Mouse (Mus musculus): ENCODE data around the gene Actl6a.
"Not testable (repeated sequence)": the region's sequence is repeated elsewhere in the genome, so short reads cannot be mapped to it uniquely, and the experiment has no call there.

Actl6a gene

DNA sequence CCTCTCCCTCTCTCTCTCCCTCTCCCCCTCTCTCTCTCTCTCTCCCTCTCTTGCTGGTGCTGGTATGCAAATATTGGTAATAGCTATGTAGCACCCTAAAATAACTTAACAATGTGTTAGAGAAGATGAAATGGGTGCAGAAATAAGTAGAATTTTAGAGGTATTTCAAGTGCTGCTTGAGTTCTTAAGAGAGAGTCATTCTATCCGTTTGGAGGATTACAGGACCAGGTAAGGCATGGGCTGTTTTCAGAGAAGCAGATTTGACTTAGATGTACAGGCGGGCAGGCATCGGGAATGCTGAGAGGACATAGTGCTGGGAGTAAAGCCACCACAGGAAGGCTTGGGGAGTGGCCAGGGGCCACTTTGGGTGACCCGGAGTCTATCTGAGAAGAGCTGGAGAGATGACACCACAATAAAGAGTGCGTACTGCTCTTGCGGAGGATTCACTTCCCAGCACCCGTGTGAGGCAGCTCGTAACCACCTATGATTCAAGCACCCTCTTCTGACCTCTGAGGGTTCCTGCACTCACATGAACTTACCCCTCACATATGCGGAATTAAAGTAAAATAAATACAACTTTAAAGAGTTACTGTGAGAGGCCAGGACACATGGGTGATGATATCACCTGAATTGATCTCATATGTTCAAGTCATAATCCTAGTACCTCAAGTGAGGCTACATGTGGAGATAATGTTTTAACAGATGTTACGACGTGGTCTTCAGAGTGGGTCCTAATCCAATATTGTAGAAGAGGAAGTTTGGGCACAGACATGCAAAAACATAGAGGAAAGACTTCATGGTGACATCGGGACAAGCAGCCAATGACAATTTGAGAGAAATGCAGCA is 11.1 kb upstream of the Actl6a start:
- DNase-seq (ENCODE audit: low spot score): no peak

DNA sequence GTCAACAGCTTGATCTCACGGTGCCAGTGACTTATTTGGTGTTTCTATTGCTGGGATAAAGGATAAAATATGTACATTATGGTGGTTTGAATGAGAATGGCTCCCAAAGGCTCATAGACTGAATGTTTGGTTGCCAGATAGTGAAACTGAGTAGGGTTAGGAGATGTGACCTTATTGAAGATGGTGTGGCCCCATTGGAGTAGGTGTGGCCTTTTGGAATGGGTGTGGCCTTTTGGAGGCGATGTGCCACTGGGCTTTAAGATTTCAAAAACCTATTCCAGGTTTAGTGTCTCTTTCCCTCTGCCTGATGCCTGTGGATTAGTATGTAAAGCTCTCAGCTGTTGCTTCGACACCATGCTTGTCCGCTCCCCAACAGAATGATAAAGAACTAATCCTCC is 10.5 kb upstream of the Actl6a start:
- no peak for DNase-seq (ENCODE audit: low spot score)

DNA sequence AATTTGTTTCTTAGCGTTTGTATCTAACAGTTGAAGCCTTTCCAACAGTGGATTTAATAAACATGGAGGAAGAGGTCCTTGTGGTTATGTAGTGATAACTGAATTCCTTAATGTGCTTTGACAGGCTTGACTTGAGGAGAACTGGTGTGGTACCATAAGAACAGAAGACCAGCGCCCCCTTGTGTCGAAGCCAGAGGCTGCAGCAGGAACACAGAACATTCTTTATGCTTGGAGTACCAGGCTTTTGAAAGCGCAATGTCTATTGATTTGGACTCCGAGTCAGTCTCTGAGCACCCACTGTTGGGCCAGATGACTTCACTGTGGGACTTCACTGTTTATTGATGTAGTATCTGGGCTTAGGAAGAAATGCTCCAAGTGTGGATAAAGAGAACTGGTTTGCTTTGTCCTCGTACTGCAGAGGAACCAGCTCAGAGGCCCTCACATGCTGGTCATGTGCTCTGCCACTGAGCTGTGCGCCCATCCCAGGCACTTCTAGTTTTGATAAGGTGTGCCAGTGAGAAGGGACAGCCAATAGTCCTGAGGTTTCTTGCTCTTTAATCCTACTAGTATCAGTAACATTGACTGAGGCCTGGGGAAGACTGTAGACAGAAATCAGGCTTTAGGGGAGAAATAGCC is 7.8 kb upstream of the Actl6a start:
- DNase-seq (ENCODE audit: low spot score): peak; percentile 99

DNA sequence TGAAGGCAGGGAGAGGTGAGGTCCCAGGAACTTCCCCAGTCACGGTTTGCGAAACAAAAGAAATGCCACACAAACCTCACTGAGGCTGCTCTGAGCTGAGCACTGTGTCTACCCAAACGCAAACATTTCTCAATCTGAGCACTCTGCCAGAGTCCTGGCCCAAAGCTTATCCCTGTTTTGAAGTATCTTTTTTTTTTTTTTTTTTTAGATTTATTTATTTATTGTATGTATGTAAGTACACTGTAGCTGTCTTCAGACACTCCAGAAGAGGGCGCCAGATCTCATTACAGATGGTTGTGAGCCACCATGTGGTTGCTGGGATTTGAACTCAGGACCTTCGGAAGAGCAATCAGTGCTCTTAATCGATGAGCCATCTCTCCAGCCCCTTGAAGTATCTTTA is 2.1 kb upstream of the Actl6a start:
- not testable (repeated sequence) for DNase-seq (ENCODE audit: low spot score)

DNA sequence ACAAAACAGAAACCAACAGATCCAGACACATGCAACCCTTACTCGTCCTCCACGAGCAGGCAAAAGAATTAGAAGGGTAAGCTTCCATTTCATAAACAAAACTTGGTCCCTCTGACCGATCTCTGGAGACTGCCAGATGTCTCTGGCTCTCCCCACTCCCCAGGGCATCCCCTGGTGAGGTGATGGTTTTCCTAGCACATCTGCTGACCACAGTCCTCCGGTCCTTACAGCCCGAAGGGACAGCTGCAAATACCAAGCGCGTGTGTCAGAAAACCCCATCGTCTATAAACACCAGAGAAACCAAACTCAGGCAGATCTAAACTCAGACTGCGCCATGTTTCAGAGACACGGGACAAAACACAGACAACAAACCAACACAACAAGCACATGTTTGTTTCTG is 1.5 kb upstream of the Actl6a start:
- DNase-seq (ENCODE audit: low spot score): not testable (repeated sequence)

DNA sequence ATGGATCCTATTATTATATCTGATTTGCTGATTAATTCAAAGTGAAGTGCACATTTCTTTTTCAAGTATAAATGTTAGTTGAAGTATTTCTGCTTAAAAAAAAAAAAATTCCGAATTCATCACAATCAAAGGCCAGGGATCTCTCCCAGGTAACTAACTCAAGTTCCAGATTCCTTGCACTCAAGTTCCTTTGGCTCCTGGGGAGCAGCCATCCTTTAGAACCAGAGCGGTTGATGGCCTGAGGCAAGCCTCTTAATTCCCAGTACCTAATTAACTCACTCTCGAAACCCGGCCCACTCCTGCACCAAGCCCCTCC is 1.9 kb downstream of the Actl6a start:
- no peak for DNase-seq (ENCODE audit: low spot score)

DNA sequence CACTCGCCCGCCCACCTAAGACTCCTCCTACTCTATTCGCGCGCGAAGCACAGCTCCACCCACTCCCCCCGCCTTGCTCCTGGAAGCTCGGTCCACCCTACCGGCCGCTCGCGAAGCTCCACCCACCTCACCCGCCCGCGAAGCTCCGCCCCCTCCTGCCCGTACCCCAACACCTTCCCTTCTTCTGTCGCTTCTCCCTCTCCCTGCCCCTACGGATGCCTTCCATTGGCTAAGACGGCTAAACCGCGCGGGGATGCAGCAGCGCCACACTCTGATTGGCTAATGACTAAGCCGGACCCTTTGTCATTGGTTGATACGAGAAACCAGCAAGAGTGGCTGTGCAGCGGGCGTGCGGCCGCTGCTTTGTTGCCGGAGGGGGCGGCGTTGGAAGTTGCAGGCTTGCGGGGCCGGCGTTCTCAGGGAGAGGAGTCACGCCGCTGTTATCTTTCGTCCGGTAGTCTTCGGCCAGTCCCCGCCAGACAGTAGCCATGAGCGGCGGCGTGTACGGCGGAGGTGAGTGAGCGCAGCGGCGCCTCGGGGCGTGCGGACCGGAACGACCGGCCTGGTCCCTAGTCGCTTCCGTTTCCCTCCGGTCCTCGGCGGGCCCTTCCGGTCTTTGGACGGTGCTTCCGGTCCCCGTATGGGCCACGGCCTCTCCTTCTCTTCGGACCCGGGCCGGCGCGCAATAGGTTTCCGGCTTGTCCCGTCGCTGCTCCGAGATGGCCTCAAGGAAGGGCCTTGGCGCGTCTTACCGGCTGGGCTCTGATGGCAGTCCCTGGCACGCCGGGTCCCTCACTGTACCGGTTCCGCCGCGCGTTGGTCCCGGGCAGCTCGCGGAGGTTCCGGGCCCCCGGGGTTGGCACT is 2.5 kb downstream of the Actl6a start:
- DNase-seq (ENCODE audit: low spot score): peak; percentile 96

DNA sequence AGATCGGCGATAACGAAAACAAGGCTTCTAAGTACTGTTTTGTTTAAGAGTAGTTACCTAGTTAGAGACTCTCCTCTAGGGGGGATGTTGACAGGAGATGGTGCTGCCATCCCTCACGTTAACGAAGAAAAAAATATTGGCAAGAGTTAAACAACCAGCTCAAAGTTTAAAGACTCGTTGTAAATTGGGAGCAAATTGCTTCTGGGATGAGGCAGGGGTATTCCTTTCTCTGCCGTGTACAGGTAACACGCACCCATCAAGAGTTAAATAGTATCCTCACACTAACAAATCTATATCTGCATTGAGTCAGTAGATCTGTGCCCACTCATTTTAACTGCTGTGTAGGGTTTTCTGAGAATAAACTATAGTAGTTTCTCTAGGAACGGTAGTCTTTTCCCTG is 3.3 kb downstream of the Actl6a start:
- no peak for DNase-seq (ENCODE audit: low spot score)

DNA sequence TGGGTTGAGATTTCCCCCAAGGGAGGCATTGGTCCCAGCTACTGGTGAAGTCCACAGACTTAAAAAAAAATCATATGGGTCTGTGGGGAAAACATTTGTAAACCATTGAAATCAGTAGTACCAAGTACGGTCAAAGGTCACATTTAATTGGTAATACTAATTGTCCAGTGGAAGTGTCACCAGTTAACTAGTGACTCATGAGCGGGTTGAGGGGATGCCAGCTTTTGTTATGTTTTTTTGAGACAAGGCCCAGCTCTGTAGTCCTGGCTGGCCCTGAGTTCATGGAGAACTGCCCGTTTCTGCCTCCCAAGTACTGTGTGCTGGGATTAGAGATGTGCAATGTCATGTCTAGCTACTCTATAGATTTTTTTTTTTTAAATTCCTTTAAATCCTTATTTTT is 7.6 kb downstream of the Actl6a start:
- DNase-seq (ENCODE audit: low spot score): no peak

DNA sequence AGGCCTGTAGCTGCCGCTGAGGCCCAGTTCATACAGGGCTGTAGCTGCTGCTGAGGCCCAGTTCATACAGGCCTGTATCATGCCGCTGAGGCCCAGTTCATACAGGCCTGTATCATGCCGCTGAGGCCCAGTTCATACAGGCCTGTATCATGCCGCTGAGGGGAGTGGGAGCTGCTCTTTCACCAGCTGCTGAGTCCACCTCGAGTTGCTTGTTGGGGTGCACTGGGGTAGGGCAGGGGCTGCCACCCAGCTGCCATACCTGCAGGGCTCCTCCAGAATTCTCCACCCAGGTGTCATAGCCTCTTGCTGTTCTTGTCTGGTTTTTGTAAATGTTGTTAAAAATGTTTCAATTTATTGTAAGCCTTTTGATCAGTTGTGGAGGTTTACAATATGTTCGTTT is 11.3 kb downstream of the Actl6a start:
- DNase-seq (ENCODE audit: low spot score): not testable (repeated sequence)

DNA sequence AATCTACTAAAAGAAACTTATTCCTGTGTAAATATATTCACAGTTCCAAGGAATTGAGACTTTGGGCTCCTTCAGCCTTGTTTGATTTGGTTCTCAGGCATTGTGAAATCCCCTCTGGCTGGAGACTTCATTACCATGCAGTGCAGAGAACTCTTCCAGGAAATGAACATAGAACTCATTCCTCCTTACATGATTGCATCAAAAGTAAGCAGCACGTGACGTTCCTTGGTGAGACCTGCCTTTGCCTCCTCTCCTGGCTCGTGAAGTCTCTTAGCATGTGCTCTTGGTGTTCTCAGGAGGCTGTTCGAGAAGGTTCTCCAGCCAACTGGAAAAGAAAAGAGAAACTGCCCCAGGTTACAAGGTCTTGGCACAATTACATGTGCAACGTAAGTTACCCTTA is 12.2 kb downstream of the Actl6a start:
- DNase-seq (ENCODE audit: low spot score): no peak

DNA sequence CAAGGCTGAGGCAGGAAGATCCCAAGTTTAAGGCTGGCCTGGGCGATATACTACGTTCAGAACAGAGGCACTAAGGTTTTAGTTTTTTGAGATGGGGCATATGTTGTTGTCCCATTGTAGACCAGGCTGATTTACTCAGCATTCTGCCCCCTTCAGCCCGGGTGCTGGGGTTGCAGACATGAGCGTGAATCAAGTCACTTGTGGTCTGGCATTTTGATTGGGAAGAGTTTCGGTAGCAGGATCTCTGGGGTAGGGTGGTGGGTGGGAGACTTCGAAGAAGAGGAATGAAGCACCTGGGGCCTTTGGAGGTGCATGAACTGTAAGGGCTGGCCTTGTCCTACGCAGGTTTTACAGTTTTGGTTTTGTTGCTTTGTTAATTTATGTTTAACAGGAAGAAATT is 18.1 kb downstream of the Actl6a start:
- no peak for DNase-seq (ENCODE audit: low spot score)

DNA sequence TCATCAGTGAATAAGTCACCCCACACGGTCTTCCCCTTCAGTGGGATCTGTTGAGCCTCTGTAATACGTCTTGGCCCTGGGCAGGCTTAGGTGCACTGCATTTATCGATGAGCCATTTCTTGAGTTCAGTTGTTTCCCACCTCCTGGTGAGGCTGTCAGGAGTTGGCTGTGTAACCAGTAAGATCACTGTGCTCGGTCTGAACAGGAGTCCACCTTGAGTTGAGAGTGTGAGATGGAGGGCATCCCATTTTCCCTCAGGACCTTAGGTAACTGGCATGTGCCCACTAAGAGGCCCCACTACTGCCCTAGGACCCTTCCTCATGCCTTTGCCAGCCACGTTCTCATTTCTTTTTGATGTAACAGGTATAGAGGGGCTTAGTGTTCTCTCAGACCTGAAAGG is 19.9 kb downstream of the Actl6a start:
- no peak for DNase-seq (ENCODE audit: low spot score)

DNA sequence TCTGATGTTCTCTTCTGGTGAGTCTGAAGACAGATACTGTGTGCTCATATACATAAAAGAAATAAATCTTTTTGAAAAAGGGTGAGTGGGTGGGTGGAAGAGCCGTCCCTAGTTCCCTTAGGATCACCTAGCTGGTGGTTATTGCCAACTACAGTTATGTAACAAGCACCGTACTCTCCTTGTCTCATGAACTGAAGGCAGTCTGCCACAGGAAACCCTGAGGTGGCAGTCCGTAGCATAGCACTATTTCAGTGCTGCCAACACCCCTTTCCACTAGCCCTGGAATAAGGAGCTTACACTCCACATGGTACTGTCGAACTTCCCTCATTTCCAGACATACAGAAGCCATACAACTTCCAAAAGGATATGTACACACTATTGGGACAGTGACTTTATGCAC is 21.8 kb downstream of the Actl6a start:
- no peak for DNase-seq (ENCODE audit: low spot score)

DNA sequence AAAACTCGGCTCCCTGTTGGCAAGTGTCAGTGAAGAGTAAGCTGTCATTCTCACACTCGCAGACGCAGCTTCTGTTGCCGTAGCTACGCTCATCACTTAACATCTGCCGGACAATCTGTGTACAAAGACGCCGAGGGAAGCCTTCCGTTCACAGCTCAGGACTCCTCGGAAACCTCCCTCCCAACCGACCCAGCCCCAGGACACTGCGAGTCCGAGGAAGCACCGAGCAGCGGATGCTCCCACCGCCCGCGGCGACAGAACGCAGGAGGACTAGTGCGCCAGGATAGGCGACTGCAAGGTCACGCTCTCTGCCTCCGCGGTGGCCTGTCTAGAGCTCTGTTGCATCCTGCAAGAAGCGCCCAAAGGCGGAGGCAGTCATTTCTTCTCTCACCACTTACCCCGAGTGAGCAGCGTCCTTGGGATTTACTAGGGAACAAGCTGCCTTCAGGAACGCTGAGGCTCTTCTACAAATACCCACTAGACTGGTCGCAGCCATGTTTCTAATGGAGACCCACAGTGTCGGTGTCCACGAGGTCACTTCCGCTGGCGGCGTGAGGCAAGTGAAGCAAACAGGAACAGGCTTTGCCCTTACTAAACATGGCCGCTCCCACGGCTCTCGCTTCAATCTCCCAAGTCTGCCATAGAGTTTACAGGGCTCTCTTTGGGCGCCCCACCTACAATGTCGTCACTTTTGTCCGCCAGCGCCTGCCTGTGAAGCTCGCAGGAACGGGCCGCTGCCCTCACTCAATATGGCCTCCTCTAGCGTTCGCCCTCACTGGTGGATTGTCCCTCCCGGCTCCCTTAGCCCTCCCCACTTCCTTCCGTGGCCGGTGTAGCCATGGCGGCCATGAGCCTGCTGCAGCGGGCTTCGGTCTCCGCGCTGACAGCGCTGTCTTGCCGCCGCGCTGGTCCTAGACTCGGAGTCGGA is 30.4 kb downstream of the Actl6a start, which contains the start of gene Ndufb5:
Gene Ndufb5 (plus strand): TSS at position 747 of the 928 bp plus-strand sequence.
- DNase-seq (ENCODE audit: low spot score): peak; percentile 99

DNA sequence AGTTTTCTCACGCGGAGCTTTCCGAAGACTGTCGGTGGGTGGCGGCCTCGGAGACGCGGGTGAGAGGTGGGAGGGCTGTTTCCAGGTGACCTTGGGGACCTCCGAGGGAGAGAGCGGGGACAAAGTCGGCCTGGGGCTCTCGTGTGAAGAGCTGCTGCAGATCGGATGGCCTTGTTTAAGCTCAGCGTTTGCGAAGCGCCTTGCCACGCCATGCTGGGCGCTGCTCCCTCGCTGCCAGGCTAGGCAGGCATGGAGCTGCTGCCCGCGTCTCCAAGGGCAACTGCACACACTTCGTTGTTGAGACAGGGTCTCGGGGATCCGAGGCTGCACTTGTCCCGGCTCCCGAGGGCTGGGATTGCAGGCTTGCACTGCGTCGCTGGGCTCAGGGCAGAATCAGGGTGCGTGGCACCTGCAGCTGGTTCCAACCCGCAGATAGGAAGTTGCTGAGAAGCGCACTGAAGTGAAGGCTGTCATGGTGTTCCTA is 31.1 kb downstream of the Actl6a start, which contains the start of gene Mrpl47:
Gene Mrpl47 (minus strand): TSS at position 434 of the 484 bp plus-strand sequence.
- no peak for DNase-seq (ENCODE audit: low spot score)

DNA sequence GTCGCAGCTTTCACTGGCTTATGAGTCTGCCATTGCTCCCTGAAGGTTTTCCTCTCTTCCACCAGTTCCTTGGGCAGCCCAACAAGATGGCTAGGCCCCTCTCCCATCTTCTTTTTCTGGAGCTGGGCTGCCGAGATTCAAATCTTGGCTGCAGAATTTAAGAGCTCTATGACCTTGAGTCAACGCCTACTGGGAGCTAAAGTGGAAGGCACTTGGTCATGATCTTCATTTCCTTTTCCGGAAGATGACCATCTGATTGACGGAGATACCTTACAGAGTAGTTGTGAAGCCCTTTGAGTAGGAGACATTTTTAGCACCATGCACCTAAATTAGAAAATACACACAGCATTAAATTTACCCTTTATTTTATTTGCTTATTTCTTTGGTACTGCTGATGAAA is 32.5 kb downstream of the Actl6a start:
- no peak for DNase-seq (ENCODE audit: low spot score)

DNA sequence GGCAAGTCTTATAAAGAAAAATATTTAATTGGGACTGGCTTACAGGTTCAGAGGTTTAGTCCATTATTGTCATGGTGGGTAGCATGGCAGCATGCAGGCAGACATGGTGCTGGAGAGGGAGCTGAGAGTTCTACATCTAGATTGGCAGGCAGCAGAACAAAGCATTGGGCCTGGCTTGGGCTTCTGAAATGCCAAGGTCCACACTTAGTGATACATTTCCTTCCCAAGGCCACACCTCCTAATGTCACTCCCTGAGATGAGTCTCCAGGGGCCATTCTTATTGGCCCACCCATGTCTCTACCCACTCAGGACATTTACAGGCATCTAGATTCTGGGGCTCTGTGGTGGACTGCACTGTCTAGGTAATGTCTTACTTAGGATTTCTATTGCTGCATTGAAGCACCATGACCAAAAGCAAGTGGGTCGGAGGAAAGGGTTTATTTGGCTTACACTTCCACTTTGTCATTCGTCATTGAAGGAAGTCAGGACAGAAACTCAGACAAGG is 36.2 kb downstream of the Actl6a start:
- DNase-seq (ENCODE audit: low spot score): no peak

DNA sequence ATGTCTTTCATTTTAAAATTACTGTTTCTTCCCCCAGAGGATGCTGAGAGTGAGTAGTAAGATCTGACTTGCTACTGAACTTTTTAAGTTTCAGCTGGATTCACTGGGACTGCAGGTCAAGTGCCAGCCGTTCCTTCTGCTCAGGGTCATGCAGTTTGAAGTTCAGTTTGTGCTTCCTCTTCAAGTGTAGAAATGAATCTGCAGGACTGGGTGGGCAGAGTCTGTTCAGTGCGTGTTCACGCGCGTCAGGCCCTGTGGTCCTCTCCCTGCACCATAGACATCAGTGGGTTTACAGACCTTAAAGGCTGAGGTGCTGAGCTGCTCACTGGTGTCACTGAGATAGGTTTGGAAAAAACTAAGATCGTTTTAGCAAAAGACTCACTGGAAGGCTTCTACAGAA is 38.9 kb downstream of the Actl6a start:
- no peak for DNase-seq (ENCODE audit: low spot score)

DNA sequence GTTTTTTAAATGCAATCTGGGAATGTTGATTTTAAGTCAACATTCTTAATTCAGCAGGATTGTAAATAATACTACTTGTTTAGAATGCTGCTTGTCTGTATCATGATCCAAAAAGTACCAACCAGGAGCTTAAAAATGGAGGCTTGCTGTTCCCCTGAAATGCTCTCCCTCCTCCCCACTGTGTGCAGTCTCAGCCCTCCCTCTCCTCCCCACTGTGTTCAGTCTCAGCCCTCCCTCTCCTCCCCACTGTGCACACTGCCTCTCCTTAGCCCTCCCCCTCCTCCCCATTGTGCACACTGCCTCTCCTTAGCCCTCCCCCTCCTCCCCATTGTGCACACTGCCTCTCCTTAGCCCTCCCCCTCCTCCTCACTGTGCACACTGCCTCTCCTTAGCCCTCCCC is 39.3 kb downstream of the Actl6a start:
- DNase-seq (ENCODE audit: low spot score): not testable (repeated sequence)

DNA sequence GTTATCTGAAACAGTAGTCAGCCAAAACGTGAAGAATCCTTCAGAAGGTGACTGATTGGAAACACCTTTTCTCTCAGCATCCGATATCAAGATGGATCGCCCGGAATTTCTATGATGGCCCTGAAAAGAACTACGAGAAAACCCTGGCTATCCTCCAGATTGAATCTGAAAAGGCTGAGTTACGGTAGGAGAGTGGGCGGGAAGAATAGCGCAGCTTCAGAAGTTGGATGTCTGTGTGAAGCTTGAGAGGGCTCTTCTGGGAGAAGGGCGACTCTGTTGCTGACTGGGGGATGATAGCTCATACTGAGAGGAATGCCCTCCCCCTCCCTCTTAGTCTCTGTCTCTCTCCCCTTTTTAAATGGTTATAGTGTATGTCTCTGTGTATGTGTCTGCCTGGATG is 42.3 kb downstream of the Actl6a start:
- no peak for DNase-seq (ENCODE audit: low spot score)

Measured in layer of hippocampus, adult 9-10 months (tissue).